Mouse (Mus musculus): ENCODE measurements at regions not wholly inside any gene's neighbourhood (a gene's known extent, or its start where the extent isn't known, plus 50 kb on each side); places are given as distances from the start of the nearest gene placed in this dataset.

- H3K27ac ChIP-seq: no peak overlapping the region
- H3K4me2 ChIP-seq: no peak overlapping the region
- H3K4me1 ChIP-seq (replicated peaks): peaks cover 19% of the 10 kb centered on the region
- H3K9me3 ChIP-seq: no peaks in the 10 kb centered on the region
- H3K36me3 ChIP-seq: no peaks in the 10 kb centered on the region
- peaks cover 22% of the 10 kb centered on the region; the same call in 1 of the 2 replicates for H3K27me3 ChIP-seq
- no peak overlapping the region for H3K4me3 ChIP-seq
- no peak overlapping the region for H3K9ac ChIP-seq
- WGBS: 89% methylated on average over 3 of the region's 3 CpGs
- no peak for ATAC-seq (ENCODE audit: low FRiP score)
These were observed 105.0 kb upstream of the Parp11 start for GRCm38 (mm10) chr6:127341604-127342003.

DNA sequence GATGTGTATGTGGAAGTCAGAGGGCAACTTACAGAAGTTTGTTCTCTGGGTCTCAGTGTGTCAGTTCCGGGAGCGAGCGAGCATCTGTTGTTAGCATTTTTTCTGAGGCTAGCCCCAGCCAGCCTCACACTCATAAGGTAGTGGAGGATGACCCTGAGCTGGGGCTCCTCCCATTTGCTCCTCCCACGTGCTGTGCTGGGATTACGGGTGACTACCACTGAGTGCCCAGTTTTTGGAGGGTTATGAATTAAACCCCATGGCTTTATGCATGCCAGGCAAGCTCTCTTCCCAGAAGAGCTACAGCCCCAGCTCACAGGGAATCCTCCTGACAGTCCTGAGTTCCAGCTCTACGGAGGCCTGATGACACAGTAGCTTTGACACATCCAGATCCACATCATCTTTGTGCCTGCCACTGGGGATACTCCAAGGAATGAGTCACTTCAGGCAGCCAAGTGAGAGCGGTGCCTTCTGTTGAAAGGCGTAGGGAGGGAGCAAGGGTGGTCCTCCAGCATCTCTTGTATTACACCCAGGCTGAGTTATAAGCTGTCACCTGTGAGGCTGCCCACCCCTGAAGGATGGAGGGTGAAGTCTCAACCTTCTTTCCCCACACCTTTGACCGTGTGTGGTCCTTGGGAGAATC lies 97.8 kb upstream of the Parp11 start:
- H3K4me2 ChIP-seq: no peak overlapping the region

DNA sequence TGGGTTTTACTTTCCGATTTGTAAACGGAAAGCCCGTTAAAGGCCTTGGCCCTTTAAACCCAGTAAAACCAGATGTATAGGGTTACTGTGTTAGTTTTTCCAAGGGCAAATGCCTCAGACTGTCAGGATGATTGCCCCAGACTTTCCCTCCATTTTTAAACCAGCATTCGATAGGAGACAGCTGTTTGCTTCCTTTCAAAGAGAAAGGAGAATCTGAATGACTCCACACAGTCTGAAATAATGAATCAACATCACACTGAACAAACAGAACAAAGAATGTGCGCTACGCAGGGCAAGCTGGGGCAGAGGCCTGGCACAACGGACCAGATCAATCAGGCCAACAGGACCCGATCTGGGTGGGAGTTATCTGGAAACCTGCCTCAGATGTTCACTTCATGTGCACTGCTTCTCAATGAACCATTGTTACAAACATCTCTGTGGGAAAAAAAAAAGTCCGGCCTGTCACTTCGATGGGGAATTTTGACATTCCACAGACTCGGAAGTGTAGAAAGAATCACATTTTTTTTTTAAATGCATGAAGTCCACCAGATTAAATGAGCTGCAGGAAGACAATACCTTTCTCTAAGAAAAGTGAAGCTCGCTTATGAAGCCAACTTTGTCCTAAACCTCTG lies 97.0 kb upstream of the Parp11 start:
- 22% methylated on average over 12 of the region's 12 CpGs for WGBS
- Histone ChIP-seq H3K4me2 (no peak overlapping the region), H3K4me1 (replicated peaks) (peaks cover 9% of the 10 kb centered on the region)

More for the DNA sequence above, 97.8 kb upstream of the Parp11 start:
- no peak overlapping the region for H3K4me3 ChIP-seq
- no peaks in the 10 kb centered on the region for H3K36me3 ChIP-seq
- H3K27me3 ChIP-seq: 0 out of 2 replicates have a peak, but pooled peaks cover 18% of the 10 kb centered on the region
- no peak overlapping the region for H3K27ac ChIP-seq
- no peak for ATAC-seq (ENCODE audit: low FRiP score)
- H3K9ac ChIP-seq: no peak overlapping the region
- WGBS: 72% methylated on average over 9 of the region's 9 CpGs
- peaks cover 9% of the 10 kb centered on the region for H3K4me1 ChIP-seq (replicated peaks)
- H3K9me3 ChIP-seq: no peaks in the 10 kb centered on the region

DNA sequence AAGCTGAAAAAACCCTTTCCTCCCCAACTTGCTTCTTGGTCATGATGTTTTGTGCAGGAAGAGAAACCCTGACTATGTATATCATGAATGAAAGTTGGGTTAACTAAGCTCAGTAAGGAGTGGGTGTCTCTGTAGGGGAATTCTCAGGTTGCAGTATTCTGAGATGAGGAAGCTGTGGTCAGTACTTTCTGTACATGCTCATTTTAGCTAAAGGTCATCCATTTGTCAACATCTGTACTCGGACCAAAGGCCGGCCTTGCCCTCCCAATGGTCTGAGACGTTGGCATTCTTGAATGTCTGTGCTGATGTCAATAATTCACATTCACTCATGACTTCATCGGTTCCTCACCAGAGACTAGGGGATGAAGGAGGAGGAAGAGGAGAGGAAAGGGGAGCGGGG lies 94.9 kb upstream of the Parp11 start:
- H3K9ac ChIP-seq: no peak overlapping the region
- H3K4me1 ChIP-seq (replicated peaks): peaks cover 9% of the 10 kb centered on the region
- no peaks in the 10 kb centered on the region for H3K9me3 ChIP-seq
- no peaks in the 10 kb centered on the region for H3K36me3 ChIP-seq
- no peak overlapping the region for H3K27ac ChIP-seq
- H3K4me3 ChIP-seq: no peak overlapping the region
- no peak for ATAC-seq (ENCODE audit: low FRiP score)
- H3K27me3 ChIP-seq: 0 out of 2 replicates have a peak, but pooled peaks cover 15% of the 10 kb centered on the region
- WGBS: 93% methylated on average over 5 of the region's 5 CpGs
- no peak overlapping the region for H3K4me2 ChIP-seq

More for the DNA sequence above, 97.0 kb upstream of the Parp11 start:
- H3K4me3 ChIP-seq: no peak overlapping the region
- 0 out of 2 replicates have a peak, but pooled peaks cover 16% of the 10 kb centered on the region for H3K27me3 ChIP-seq
- H3K9ac ChIP-seq: no peak overlapping the region
- H3K9me3 ChIP-seq: no peaks in the 10 kb centered on the region
- no peak for ATAC-seq (ENCODE audit: low FRiP score)
- no peak overlapping the region for H3K27ac ChIP-seq
- H3K36me3 ChIP-seq: no peaks in the 10 kb centered on the region

GRCm38 (mm10) chr6:127355112-127355511 lies 91.5 kb upstream of the Parp11 start:
- Histone ChIP-seq H3K9me3 (no peaks in the 10 kb centered on the region), H3K27me3 (0 out of 2 replicates have a peak, but pooled peaks cover 12% of the 10 kb centered on the region), H3K4me2 (no peak overlapping the region), H3K9ac (no peak overlapping the region), H3K4me3 (no peak overlapping the region), H3K36me3 (no peaks in the 10 kb centered on the region), H3K27ac (no peak overlapping the region), H3K4me1 (replicated peaks) (peaks cover 3% of the 10 kb centered on the region; the same call in 1 of the 2 replicates)
- no peak for ATAC-seq (ENCODE audit: low FRiP score)
- WGBS: 82% methylated on average over 6 of the region's 6 CpGs

DNA sequence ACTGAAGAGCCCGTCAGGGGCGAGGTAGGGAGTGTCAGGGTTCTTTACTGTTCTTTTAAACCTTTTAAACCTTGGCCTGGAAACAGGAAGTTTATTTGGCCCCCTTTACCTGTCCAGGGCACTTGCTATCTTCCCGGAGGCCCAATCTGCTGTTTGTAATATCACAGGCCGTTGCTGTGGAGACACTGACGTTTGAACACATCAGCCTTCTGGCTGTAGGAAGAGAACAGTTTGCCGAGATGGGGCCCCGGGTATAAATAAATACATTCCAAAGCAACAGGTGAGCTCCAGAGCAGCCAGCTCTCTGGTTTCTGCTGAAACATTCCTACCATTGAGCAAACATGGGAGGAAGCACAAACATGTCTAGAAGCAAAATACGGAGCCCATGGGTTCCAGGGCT lies 90.2 kb upstream of the Parp11 start:
- ATAC-seq (ENCODE audit: low FRiP score): no peak
- Histone ChIP-seq H3K36me3 (no peaks in the 10 kb centered on the region), H3K4me2 (no peak overlapping the region), H3K9ac (no peak overlapping the region), H3K4me1 (replicated peaks) (peaks cover 3% of the 10 kb centered on the region; the same call in 1 of the 2 replicates), H3K27ac (no peak overlapping the region), H3K9me3 (no peaks in the 10 kb centered on the region), H3K4me3 (no peak overlapping the region), H3K27me3 (peaks cover 16% of the 10 kb centered on the region; the same call in 1 of the 2 replicates)
- WGBS: 81% methylated on average over 8 of the region's 8 CpGs

DNA sequence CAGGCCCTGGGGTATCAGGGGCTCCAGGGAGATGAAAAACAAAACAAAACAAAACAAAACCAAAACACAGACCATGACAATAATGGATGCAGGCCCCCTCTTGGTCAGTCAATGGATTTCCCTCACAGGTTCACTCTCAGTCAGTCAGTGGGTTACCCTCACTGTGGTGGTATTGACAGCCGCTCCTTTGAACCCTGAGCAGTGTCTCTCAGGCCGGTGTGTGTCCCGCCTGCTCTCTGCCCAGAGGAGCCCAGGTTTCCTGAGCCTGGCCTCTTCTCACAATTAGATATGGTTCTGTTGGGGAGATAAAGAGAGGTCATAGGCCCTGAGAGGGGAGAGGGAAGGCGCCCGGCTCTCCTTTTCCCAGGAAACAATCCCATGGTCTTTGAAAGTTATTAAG lies 87.8 kb upstream of the Parp11 start:
- no peak for ATAC-seq (ENCODE audit: low FRiP score)
- Histone ChIP-seq H3K4me1 (replicated peaks) (peaks cover 11% of the 10 kb centered on the region), H3K27ac (no peak overlapping the region), H3K36me3 (no peaks in the 10 kb centered on the region), H3K27me3 (peaks cover 31% of the 10 kb centered on the region), H3K4me3 (no peak overlapping the region), H3K4me2 (no peak overlapping the region), H3K9me3 (no peaks in the 10 kb centered on the region), H3K9ac (no peak overlapping the region)
- 16% methylated on average over 5 of the region's 5 CpGs for WGBS

DNA sequence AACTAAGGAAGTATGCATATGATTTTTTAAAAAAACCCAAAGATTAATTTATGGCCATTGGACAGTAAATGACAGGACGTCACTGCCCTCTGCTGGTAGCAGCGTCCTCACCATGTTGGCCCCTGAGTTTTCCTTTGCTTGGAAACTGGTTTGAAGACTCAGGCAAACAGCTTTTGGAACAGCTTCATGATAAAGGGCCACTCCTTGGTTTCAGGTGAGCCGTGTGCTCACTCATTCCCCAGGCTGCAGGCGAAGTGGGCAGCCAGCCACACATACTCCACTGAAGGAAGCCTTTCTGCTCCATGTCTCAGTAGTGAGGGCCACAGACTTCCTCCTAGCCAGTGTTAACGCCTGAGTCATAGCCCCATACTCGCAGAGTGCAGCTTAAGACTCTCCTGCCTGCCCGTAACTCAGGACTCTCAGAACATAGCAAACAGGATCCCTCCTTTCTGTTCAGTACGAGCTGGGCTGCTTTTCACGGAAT lies 87.2 kb upstream of the Parp11 start:
- Histone ChIP-seq H3K36me3 (no peaks in the 10 kb centered on the region), H3K9me3 (no peaks in the 10 kb centered on the region), H3K27me3 (peaks cover 32% of the 10 kb centered on the region), H3K27ac (no peak overlapping the region), H3K4me1 (replicated peaks) (peaks cover 11% of the 10 kb centered on the region), H3K4me2 (no peak overlapping the region), H3K9ac (no peak overlapping the region), H3K4me3 (no peak overlapping the region)
- WGBS: 54% methylated on average over 9 of the region's 9 CpGs
- ATAC-seq (ENCODE audit: low FRiP score): no peak

DNA sequence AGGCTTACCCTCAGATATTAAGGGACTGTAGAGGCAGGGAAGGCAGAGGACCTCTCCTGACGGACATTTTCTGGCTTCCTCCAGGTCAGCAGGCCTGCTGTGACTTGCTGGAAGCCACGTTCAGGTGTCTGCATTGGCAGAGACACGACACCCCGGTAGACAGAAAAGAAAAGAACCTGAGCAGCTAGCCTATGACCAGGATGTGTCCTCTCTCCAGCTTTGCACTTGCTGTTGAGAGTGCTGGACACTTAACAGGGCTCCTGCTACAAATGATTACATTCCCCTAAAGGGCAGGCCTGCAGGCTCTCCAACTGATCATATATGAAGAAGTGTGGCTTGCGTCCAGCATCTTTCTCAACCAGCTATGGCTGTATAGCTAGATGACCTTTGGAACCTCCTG lies 84.5 kb upstream of the Parp11 start:
- Histone ChIP-seq H3K36me3 (no peaks in the 10 kb centered on the region), H3K27ac (no peak overlapping the region), H3K4me3 (no peak overlapping the region), H3K9ac (no peak overlapping the region), H3K27me3 (peaks cover 41% of the 10 kb centered on the region), H3K4me1 (replicated peaks) (peaks cover 11% of the 10 kb centered on the region), H3K4me2 (no peak overlapping the region), H3K9me3 (no peaks in the 10 kb centered on the region)
- ATAC-seq (ENCODE audit: low FRiP score): no peak
- 80% methylated on average over 5 of the region's 5 CpGs for WGBS

GRCm38 (mm10) chr6:127362966-127363752 lies 83.5 kb upstream of the Parp11 start:
- no peak overlapping the region for H3K4me3 ChIP-seq
- peak overlapping the region; percentile 46; the same call in 1 of the 2 replicates for H3K9ac ChIP-seq
- no peaks in the 10 kb centered on the region for H3K36me3 ChIP-seq
- no peaks in the 10 kb centered on the region for H3K9me3 ChIP-seq
- peaks cover 11% of the 10 kb centered on the region for H3K4me1 ChIP-seq (replicated peaks)
- ATAC-seq (ENCODE audit: low FRiP score): peak; percentile 88
- WGBS: 10% methylated on average over 8 of the region's 8 CpGs
- peaks cover 41% of the 10 kb centered on the region for H3K27me3 ChIP-seq
- H3K4me2 ChIP-seq: no peak overlapping the region
- H3K27ac ChIP-seq: no peak overlapping the region

GRCm38 (mm10) chr6:127363871-127364590 lies 82.6 kb upstream of the Parp11 start:
- ATAC-seq (ENCODE audit: low FRiP score): no peak
- no peak overlapping the region for H3K4me3 ChIP-seq
- H3K27ac ChIP-seq: no peak overlapping the region
- peaks cover 41% of the 10 kb centered on the region for H3K27me3 ChIP-seq
- H3K4me1 ChIP-seq (replicated peaks): peaks cover 8% of the 10 kb centered on the region
- H3K9ac ChIP-seq: no peak overlapping the region
- H3K4me2 ChIP-seq: no peak overlapping the region
- no peaks in the 10 kb centered on the region for H3K36me3 ChIP-seq
- 30% methylated on average over 7 of the region's 7 CpGs for WGBS
- H3K9me3 ChIP-seq: no peaks in the 10 kb centered on the region

Measured in hindbrain, embryonic 13.5 days (tissue).